Comparison of ENCODE assay signal across 14 mouse cellular contexts in genomic region chr14:38936483-38937054, GRCm38 (mm10).
"Had no signal": no experiment of that assay in that cellular context is flagged by ENCODE, and none has a peak within 500 bp of the region (broad histone marks: within the 10 kb centered on the region; RNA-seq: fewer than 3 reads in every experiment).

No protein-coding gene starts in this region.

- H3K9ac ChIP-seq: limb, embryonic 13.5 days; liver, embryonic 14.5 days; midbrain, embryonic 13.5 days had no signal

- DNase-seq: kidney, postnatal 10 days; kidney, postnatal 4 days; left cerebral cortex, postnatal 4 days; lung, adult 2 months; lung, postnatal 36 days; right cerebral cortex, adult 18-20 months; right cerebral cortex, postnatal 25 days; thymus, postnatal 36 days had no signal

- H3K27ac ChIP-seq: layer of hippocampus, adult 2 months; limb, embryonic 13.5 days; liver, embryonic 14.5 days; midbrain, embryonic 13.5 days had no signal

- H3K4me3 ChIP-seq: layer of hippocampus, adult 2 months; limb, embryonic 13.5 days; midbrain, embryonic 13.5 days; myocyte had no signal

- H3K27me3 ChIP-seq: limb, embryonic 13.5 days; midbrain, embryonic 13.5 days had no signal

- H3K4me2 ChIP-seq: limb, embryonic 13.5 days; midbrain, embryonic 13.5 days had no signal

- H3K36me3 ChIP-seq: limb, embryonic 13.5 days; midbrain, embryonic 13.5 days had no signal

- ATAC-seq: lung, postnatal 0 days; midbrain, embryonic 13.5 days had no signal

- H3K4me1 ChIP-seq: limb, embryonic 13.5 days; midbrain, embryonic 13.5 days had no signal

- H3K9me3 ChIP-seq: limb, embryonic 13.5 days; midbrain, embryonic 13.5 days had no signal
